Mouse (Mus musculus) liver, embryonic 14.5 days (tissue): Measurements from ENCODE around the gene Deaf1. TPM values are rescaled to one million over a fixed set of nuclear protein-coding genes. Genes with fewer than 3 reads are reported as not detected.

Experiments used
- ATAC-seq: fragments of 200-750 bp; cut with Nextera tagmentation; 2 replicates; pipeline ENCODE4 v1.8.0; 2017; ENCODE audit warnings: moderate number of reproducible peaks, mild to moderate bottlenecking, moderate library complexity; ENCODE audit not compliant: insufficient read depth
- DNase-seq, 3 experiments: peaks; one replicate each; pipeline ENCODE4 v3.0.0-alpha.2; 2012 to 2013; ENCODE audit warnings: low read depth in 3 of 3, low spot score in 3 of 3
- H3K27ac ChIP-seq: fragments of 300-500 bp; sonication (generic); 2 replicates; pipeline ENCODE4 v1.5.1; 2014; ENCODE audit warnings: moderate library complexity, mild to moderate bottlenecking, control low read depth, inconsistent platforms
- H3K27me3 ChIP-seq: fragments of 300-500 bp; sonication (generic); 2 replicates; pipeline ENCODE4 v1.6.1; 2014; ENCODE audit warnings: mild to moderate bottlenecking, low read length, moderate library complexity; ENCODE audit not compliant: control insufficient read depth, insufficient read depth
- H3K36me3 ChIP-seq: fragments of 300-500 bp; sonication (generic); replicated peaks from 2 replicates; pipeline ENCODE4 v1.6.1; 2014; ENCODE audit warnings: low read depth; ENCODE audit not compliant: control insufficient read depth, insufficient read depth
- H3K4me1 ChIP-seq, 2 experiments: fragments of 200-500 bp in 1 of 2; fragments of 300-500 bp in 1 of 2; sonication (generic) in 1 of 2; replicated peaks; 2 replicates each; pipeline ENCODE4 v1.6.1; 2012 to 2014; ENCODE audit warnings: antibody characterized with exemption in 1 of 2, inconsistent platforms in 1 of 2, low read length in 1 of 2; ENCODE audit not compliant: control insufficient read depth in 2 of 2, insufficient read depth in 2 of 2
- H3K4me2 ChIP-seq: fragments of 300-500 bp; sonication (generic); 2 replicates; pipeline ENCODE4 v1.6.1; 2014; ENCODE audit warnings: low read depth, mild to moderate bottlenecking, control low read depth, moderate library complexity
- H3K4me3 ChIP-seq, 2 experiments: fragments of 200-500 bp in 1 of 2; fragments of 300-500 bp in 1 of 2; sonication (generic) in 1 of 2; 2 replicates each; pipeline ENCODE4 v1.5.1; 2012 to 2014; ENCODE audit warnings: low read depth in 2 of 2, low read length in 2 of 2, mild to moderate bottlenecking in 2 of 2, control low read depth in 1 of 2, inconsistent platforms in 1 of 2, moderate library complexity in 1 of 2; ENCODE audit not compliant: insufficient read depth in 1 of 2
- H3K9ac ChIP-seq: fragments of 300-500 bp; sonication (generic); replicated peaks from 2 replicates; pipeline ENCODE4 v1.6.1; 2014; ENCODE audit warnings: mild to moderate bottlenecking, control low read depth, moderate library complexity
- H3K9me3 ChIP-seq: fragments of 300-500 bp; sonication (generic); 2 replicates; pipeline ENCODE4 v1.6.1; 2016; ENCODE audit warnings: low read length, mixed read lengths; ENCODE audit not compliant: control insufficient read depth
- CTCF ChIP-seq: IDR thresholded peaks from 2 replicates; pipeline ENCODE4 v1.5.1; 2016; ENCODE audit warnings: antibody characterized with exemption, low read depth, control low read depth
- EP300 ChIP-seq: IDR thresholded peaks from 2 replicates; pipeline ENCODE4 v1.6.1; 2016; ENCODE audit warnings: antibody characterized with exemption, low read depth
- WGBS: fragments of 180-500 bp; shearing (Covaris S2); extraction: QIAGEN DNeasy Blood & Tissue Kit; methylation state at CpG from one replicate; pipeline ENCODE4 v1.1.7; 2014; ENCODE audit not compliant: insufficient replicate concordance; 5-methylcytosine and 5-hydroxymethylcytosine counted together
- polyA plus RNA-seq, 2 experiments: library from polyadenylated mRNA; depleted of rRNA in 1 of 2; stranded (reverse) in 1 of 2; unstranded in 1 of 2; fragments of >200 nt; fragmentation: Nextera tagmentation in 1 of 2; extraction: Ambion mirVana in 1 of 2; gene quantifications; 2 replicates each; pipeline versions ENCODE4 v1.2.1 to v1.2.3; 2012 to 2014

Deaf1 gene
- polyA plus RNA-seq, 2 experiments, result 7.8 to 11.1 TPM

- ATAC-seq, result no peak
- DNase-seq, result no peak
- 23% methylated on average over 24 of the region's 24 CpGs for WGBS
- Histone ChIP-seq H3K27ac (no peak overlapping the region), H3K4me1 (peaks cover 25% of the 10 kb centered on the region in 2 experiments), H3K9ac (no peak overlapping the region), H3K4me3 (no peak overlapping the region), H3K9me3 (no peaks in the 10 kb centered on the region), H3K4me2 (no peak overlapping the region), H3K27me3 (peaks cover 3% of the 10 kb centered on the region), H3K36me3 (no peaks in the 10 kb centered on the region)
- no peak for TF ChIP-seq EP300
- TF ChIP-seq CTCF, result no peak
Observed at GRCm38 (mm10) chr7:141361510-141361909, 34.0 kb upstream of the Deaf1 start.

DNA sequence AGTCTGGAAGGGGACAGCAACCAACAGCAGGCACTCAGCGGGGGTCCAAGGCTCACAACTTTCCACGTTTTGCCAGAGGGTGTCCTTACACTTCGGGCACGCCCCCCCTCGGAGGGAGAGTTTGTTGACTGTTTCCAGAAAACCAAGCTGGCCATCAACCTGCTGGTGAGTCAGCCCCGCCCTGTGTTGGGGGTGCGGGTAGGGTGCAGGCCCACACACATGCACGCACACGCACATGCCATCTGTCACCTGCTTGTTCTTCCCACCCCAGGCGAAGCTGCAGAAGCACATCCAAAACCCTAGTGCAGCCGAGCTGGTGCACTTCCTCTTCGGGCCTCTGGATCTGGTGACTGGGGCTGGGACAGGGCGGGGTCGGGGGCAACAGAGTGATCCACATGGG is 29.5 kb upstream of the Deaf1 start:
- WGBS, result 55% methylated on average over 14 of the region's 14 CpGs
- no peaks in the 10 kb centered on the region for H3K36me3 ChIP-seq
- no peak overlapping the region for H3K27ac ChIP-seq
- H3K4me1 ChIP-seq, result no peaks in the 10 kb centered on the region; a peak in 1 of 4 replicates
- H3K9ac ChIP-seq, result no peak overlapping the region
- no peak overlapping the region for H3K4me3 ChIP-seq
- ATAC-seq (no peak), DNase-seq (no peak)
- TF ChIP-seq CTCF (no peak), EP300 (no peak)
- H3K9me3 ChIP-seq, result no peaks in the 10 kb centered on the region
- H3K27me3 ChIP-seq, result peaks cover 3% of the 10 kb centered on the region
- H3K4me2 ChIP-seq, result no peak overlapping the region

- H3K9ac ChIP-seq, result no peak overlapping the region
- ATAC-seq (peak; percentile 27; the same call in 1 of the 2 replicates), DNase-seq (no peak)
- H3K4me2 ChIP-seq, result no peak overlapping the region
- 48% methylated on average over 12 of the region's 12 CpGs for WGBS
- no peak overlapping the region for H3K27ac ChIP-seq
- no peaks in the 10 kb centered on the region for H3K27me3 ChIP-seq
- H3K36me3 ChIP-seq, result no peaks in the 10 kb centered on the region
- TF ChIP-seq EP300 (no peak), CTCF (peak; percentile 47)
- no peak overlapping the region for H3K4me3 ChIP-seq
- H3K9me3 ChIP-seq, result no peaks in the 10 kb centered on the region
- H3K4me1 ChIP-seq, result no peaks in the 10 kb centered on the region; a peak in 1 of 4 replicates
Observed at GRCm38 (mm10) chr7:141355626-141356326, 28.3 kb upstream of the Deaf1 start.

DNA sequence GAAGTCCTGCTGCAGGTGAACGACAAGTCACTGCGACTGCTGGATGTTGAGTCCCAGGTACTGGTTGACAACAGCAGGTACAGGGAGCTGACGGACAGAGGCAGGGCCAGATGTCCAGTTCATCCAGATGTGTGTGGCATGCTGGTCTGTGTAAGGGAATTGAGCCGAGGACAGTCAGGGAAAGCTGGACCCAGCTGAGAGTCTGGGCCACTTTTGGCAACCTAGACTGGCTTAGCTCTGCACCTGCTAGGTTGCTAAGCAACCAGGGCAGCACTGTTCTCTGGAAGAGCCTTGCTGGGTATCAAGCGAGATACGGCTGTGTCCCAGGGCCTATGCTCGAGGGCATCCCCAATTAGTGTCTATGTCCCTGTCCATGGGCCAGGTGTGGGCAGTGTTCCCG is 27.6 kb upstream of the Deaf1 start:
- Histone ChIP-seq H3K9me3 (no peaks in the 10 kb centered on the region), H3K27me3 (no peaks in the 10 kb centered on the region), H3K4me3 (no peak overlapping the region), H3K4me1 (no peaks in the 10 kb centered on the region; a peak in 1 of 4 replicates), H3K4me2 (no peak overlapping the region), H3K27ac (no peak overlapping the region), H3K9ac (no peak overlapping the region), H3K36me3 (no peaks in the 10 kb centered on the region)
- no peak for DNase-seq
- ATAC-seq, result no peak
- TF ChIP-seq EP300 (no peak), CTCF (no peak)
- WGBS, result 61% methylated on average over 8 of the region's 8 CpGs

DNA sequence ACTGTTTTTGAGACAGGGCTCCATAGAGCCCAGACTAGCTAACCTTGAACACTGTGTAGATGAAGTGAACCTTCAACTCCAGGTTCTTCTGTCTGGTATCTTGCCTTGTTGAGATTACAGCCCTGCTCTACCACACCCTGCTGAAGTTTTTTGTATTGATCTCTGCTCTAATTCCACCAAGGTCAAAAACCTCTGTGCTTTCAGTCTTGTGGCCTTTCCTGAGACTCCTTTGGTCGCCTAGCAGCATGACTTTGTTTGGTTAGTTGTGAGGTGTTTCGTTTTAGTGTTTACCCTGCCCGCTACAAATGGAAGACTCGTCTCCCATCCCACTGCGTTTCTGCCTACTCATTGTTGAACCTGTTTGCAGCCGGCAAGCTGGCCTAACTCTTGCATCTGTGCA is 23.6 kb upstream of the Deaf1 start:
- ATAC-seq, result no peak
- no peak for DNase-seq
- 63% methylated on average over 6 of the region's 6 CpGs for WGBS
- no peak for TF ChIP-seq CTCF
- no peak for TF ChIP-seq EP300
- H3K36me3 ChIP-seq, result no peaks in the 10 kb centered on the region
- no peak overlapping the region for H3K27ac ChIP-seq
- no peaks in the 10 kb centered on the region for H3K9me3 ChIP-seq
- H3K4me1 ChIP-seq, result no peaks in the 10 kb centered on the region; a peak in 1 of 4 replicates
- no peak overlapping the region for H3K4me2 ChIP-seq
- H3K4me3 ChIP-seq, result no peak overlapping the region
- no peaks in the 10 kb centered on the region for H3K27me3 ChIP-seq
- no peak overlapping the region for H3K9ac ChIP-seq
